Mouse (Mus musculus): Measurements from ENCODE around the gene Zscan21. TPM values are rescaled to one million over a fixed set of nuclear protein-coding genes. Genes with fewer than 3 reads are reported as not detected.

Gene Zscan21
- polyA plus RNA-seq, 1 experiment from 2014 or later, result 44.2 TPM

DNA sequence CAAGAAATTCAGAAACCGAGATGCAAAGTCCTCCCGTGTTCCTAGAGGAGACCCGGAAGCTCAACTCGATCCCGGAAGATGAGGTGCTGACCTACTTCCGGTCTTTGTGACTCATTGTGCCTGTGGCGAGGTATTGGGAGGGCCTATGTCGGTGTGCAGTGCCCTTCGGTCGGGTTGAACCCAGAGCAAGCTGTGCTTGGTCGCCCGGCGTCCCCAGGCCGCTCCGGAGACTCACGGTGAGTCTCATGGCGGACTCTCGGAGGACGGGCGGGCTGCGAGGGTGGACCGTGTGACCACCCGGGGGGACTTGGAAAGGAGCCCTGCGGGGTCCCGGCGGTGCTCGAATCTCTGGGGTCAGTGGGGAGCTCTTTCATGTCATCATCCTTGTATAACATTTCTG, 31.7 kb upstream of the Zscan21 start, which contains the start of gene Zkscan1:
TSS of gene Zkscan1 (plus strand) at position 89 of the 400 bp plus-strand sequence.
- Histone ChIP-seq H3K9ac (ENCODE audit: low read depth, low read length) (peak within 1 kb of the TSS; percentile 99), H3K4me3 (ENCODE audit: low read length) (peak within 1 kb of the TSS; percentile 92), H3K9me3 (ENCODE audit: control insufficient read depth, low read length) (no peaks in the 10 kb centered on the region), H3K4me1 (ENCODE audit: control insufficient read depth, insufficient read depth, low read length) (peaks cover 9% of the 10 kb centered on the region; the same call in 1 of the 2 replicates), H3K4me2 (ENCODE audit: low read depth, low read length) (peak within 1 kb of the TSS; percentile 66), H3K36me3 (ENCODE audit: control insufficient read depth, insufficient read depth, low read length) (no peaks in the 10 kb centered on the region; the same call in 1 of the 2 replicates), H3K27me3 (replicated peaks; ENCODE audit: control insufficient read depth, insufficient read depth, low read length) (no peaks in the 10 kb centered on the region), H3K27ac (ENCODE audit: low read length) (peak within 1 kb of the TSS; percentile 95)
- peak; percentile 90 for ATAC-seq
- 0% methylated on average over 27 of the region's 27 CpGs for WGBS

DNA sequence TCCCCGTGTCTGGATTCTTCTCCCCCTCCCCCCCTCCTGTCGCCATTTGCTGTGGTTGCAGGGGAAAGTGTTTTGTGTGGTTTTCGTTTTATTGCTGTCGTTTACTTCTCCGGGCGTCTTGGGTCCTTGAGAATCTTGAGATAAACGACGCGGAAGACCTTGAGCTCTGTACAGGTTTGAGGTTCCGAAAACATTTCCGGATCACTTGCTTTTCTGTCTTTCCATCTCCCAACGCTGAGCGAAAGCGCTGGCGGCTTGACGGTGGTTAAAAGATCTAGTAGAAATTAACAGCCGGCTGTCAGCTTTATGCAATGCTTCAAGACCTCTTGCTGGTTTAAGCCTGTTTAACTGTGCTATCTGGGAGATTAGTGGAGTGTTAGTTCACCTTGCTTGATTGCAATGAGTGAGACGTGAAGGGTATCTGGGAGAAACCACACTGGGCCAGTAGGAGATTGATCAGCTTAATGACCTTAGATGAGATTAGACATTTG, 31.2 kb upstream of the Zscan21 start:
- H3K9me3 ChIP-seq (ENCODE audit: control insufficient read depth, low read length), result no peaks in the 10 kb centered on the region
- peaks cover 9% of the 10 kb centered on the region; the same call in 1 of the 2 replicates for H3K4me1 ChIP-seq (ENCODE audit: control insufficient read depth, insufficient read depth, low read length)
- H3K36me3 ChIP-seq (ENCODE audit: control insufficient read depth, insufficient read depth, low read length), result no peaks in the 10 kb centered on the region; the same call in 1 of the 2 replicates
- WGBS, result 0% methylated on average over 18 of the region's 18 CpGs
- H3K4me3 ChIP-seq (ENCODE audit: low read length), result peak overlapping the region; percentile 92
- peak; percentile 24 for ATAC-seq
- H3K27me3 ChIP-seq (replicated peaks; ENCODE audit: control insufficient read depth, insufficient read depth, low read length), result no peaks in the 10 kb centered on the region
- peak overlapping the region; percentile 95 for H3K27ac ChIP-seq (ENCODE audit: low read length)
- peak overlapping the region; percentile 66 for H3K4me2 ChIP-seq (ENCODE audit: low read depth, low read length)
- H3K9ac ChIP-seq (ENCODE audit: low read depth, low read length), result peak overlapping the region; percentile 99

DNA sequence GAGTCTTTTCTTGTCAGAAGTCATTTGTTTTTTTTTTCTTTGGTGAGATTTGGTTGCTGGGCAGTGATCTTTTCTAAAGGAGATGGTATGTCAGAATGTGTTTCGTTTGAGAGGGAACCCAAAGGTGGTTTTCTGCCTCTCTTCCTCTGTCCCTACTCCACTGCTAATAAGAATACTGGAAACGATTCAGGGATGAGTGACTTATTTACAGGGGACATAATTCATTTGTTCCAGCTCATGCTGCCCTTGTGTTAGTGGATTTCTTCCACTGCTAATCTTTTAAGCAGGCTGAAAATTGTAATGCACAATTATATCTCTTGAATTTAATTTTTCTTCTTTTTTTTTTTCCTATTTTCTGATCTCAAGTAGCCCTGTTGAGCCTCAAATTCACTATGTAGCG, 29.9 kb upstream of the Zscan21 start:
- Histone ChIP-seq H3K4me1 (ENCODE audit: control insufficient read depth, insufficient read depth, low read length) (peaks cover 9% of the 10 kb centered on the region; the same call in 1 of the 2 replicates), H3K27me3 (replicated peaks; ENCODE audit: control insufficient read depth, insufficient read depth, low read length) (no peaks in the 10 kb centered on the region), H3K4me3 (ENCODE audit: low read length) (no peak overlapping the region), H3K27ac (ENCODE audit: low read length) (no peak overlapping the region), H3K4me2 (ENCODE audit: low read depth, low read length) (peak overlapping the region; percentile 35; the same call in 1 of the 2 replicates), H3K9ac (ENCODE audit: low read depth, low read length) (no peak overlapping the region), H3K36me3 (ENCODE audit: control insufficient read depth, insufficient read depth, low read length) (no peaks in the 10 kb centered on the region; the same call in 1 of the 2 replicates), H3K9me3 (ENCODE audit: control insufficient read depth, low read length) (no peaks in the 10 kb centered on the region)
- no peak for ATAC-seq
- WGBS, result 69% methylated on average over 3 of the region's 3 CpGs

DNA sequence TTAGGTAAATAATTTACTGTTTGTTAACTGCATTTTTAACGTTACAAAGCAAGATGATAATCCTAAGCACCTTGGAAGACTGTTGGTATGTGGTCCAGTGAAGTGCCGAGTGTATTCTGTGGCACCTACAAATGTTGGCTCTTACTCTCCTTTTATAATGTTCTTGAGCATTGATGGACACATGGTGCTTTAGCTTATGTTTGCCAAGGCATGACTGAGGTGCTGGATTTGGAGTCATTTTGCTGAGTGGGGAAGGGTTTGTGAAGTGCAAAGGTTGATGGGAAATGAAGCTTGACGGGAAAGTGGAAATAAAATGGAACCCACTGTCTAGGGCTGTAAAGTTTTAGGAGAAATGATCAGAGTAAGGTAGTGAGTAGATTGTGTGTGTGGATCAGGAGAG, 28.3 kb upstream of the Zscan21 start:
- Histone ChIP-seq H3K4me2 (ENCODE audit: low read depth, low read length) (peak overlapping the region; percentile 34), H3K4me1 (ENCODE audit: control insufficient read depth, insufficient read depth, low read length) (peaks cover 9% of the 10 kb centered on the region; the same call in 1 of the 2 replicates), H3K27me3 (replicated peaks; ENCODE audit: control insufficient read depth, insufficient read depth, low read length) (no peaks in the 10 kb centered on the region), H3K36me3 (ENCODE audit: control insufficient read depth, insufficient read depth, low read length) (no peaks in the 10 kb centered on the region; the same call in 1 of the 2 replicates), H3K27ac (ENCODE audit: low read length) (peak overlapping the region; percentile 71), H3K4me3 (ENCODE audit: low read length) (no peak overlapping the region; the same call in 1 of the 2 replicates), H3K9me3 (ENCODE audit: control insufficient read depth, low read length) (no peaks in the 10 kb centered on the region), H3K9ac (ENCODE audit: low read depth, low read length) (no peak overlapping the region)
- peak; percentile 0; the same call in 1 of the 2 replicates for ATAC-seq
- WGBS, result 56% methylated on average over 3 of the region's 3 CpGs

DNA sequence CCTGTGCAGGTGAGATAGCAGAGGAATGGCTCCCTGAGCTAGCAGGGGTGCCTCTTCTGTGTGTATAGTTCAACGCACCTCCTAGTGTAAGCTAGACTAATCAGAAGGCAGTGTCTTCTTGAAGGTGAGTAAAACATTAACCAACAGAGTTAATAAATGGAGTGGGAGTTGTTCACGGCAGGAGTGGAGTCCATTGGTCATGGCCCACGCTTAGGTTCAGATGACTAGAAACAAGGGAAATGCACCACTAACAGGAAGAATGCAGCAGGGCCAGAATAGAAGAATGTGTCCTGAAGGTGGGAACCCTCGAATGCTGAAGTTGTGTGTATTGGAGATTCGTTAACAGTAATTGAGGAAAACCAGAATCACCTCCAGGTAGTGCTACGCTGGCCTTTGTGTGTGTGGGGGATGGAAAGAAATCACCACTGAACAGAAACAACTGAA, 27.6 kb upstream of the Zscan21 start:
- Histone ChIP-seq H3K9ac (ENCODE audit: low read depth, low read length) (peak overlapping the region; percentile 44), H3K27me3 (replicated peaks; ENCODE audit: control insufficient read depth, insufficient read depth, low read length) (no peaks in the 10 kb centered on the region), H3K9me3 (ENCODE audit: control insufficient read depth, low read length) (no peaks in the 10 kb centered on the region), H3K4me1 (ENCODE audit: control insufficient read depth, insufficient read depth, low read length) (peaks cover 9% of the 10 kb centered on the region; the same call in 1 of the 2 replicates), H3K36me3 (ENCODE audit: control insufficient read depth, insufficient read depth, low read length) (peaks cover 3% of the 10 kb centered on the region), H3K27ac (ENCODE audit: low read length) (peak overlapping the region; percentile 75), H3K4me2 (ENCODE audit: low read depth, low read length) (peak overlapping the region; percentile 47), H3K4me3 (ENCODE audit: low read length) (peak overlapping the region; percentile 23)
- WGBS, result 64% methylated on average over 6 of the region's 6 CpGs
- ATAC-seq, result peak; percentile 86

DNA sequence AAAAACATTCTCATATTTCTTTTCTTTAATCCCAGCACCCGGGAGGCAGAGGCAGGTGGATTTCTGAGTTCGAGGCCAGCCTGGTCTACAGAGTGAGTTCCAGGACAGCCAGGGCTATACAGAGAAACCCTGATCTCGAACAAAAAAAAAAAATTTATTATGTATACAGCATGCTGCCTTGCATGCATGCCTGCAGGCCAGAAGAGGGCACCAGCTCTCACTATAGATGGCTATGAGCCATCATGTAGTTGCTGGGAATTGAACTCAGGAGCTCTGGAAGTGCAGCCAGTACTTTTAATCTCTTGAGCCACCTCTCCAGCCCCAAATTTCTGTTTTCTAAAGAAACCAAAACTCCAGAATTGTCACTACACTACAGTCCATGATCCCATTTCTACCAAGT, 26.4 kb upstream of the Zscan21 start:
- H3K4me2 ChIP-seq (ENCODE audit: low read depth, low read length), result no peak overlapping the region
- ATAC-seq, result no peak

DNA sequence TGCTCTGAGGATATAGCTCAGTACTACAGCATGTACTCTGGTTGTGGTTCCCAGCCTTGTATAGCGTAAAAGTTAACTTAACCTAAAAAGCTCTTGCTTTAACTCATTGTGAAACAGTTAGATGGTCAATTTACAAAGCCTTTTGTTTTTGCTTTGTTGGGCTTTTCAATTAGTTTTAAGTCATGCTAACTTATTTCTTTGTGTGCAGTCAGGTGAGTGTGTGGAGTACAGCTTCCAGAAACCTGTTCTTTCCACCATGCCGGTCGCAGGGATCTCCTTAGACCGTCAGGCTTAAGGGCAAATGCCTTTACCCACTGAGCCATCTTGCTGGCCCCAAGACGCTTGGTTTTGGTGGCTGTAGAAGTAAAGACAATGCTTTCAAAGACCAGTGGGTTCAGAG, 26.0 kb upstream of the Zscan21 start:
- Histone ChIP-seq H3K27ac (ENCODE audit: low read length) (no peak overlapping the region), H3K27me3 (replicated peaks; ENCODE audit: control insufficient read depth, insufficient read depth, low read length) (no peaks in the 10 kb centered on the region), H3K36me3 (ENCODE audit: control insufficient read depth, insufficient read depth, low read length) (peaks cover 9% of the 10 kb centered on the region), H3K9me3 (ENCODE audit: control insufficient read depth, low read length) (no peaks in the 10 kb centered on the region), H3K4me1 (ENCODE audit: control insufficient read depth, insufficient read depth, low read length) (peaks cover 9% of the 10 kb centered on the region; the same call in 1 of the 2 replicates), H3K4me3 (ENCODE audit: low read length) (no peak overlapping the region), H3K4me2 (ENCODE audit: low read depth, low read length) (no peak overlapping the region), H3K9ac (ENCODE audit: low read depth, low read length) (no peak overlapping the region)
- WGBS, result 91% methylated on average over 5 of the region's 5 CpGs
- ATAC-seq, result no peak

More for the DNA sequence above, 26.4 kb upstream of the Zscan21 start:
- Histone ChIP-seq H3K4me3 (ENCODE audit: low read length) (no peak overlapping the region), H3K9me3 (ENCODE audit: control insufficient read depth, low read length) (no peaks in the 10 kb centered on the region), H3K36me3 (ENCODE audit: control insufficient read depth, insufficient read depth, low read length) (peaks cover 9% of the 10 kb centered on the region), H3K27me3 (replicated peaks; ENCODE audit: control insufficient read depth, insufficient read depth, low read length) (no peaks in the 10 kb centered on the region), H3K4me1 (ENCODE audit: control insufficient read depth, insufficient read depth, low read length) (peaks cover 9% of the 10 kb centered on the region; the same call in 1 of the 2 replicates), H3K9ac (ENCODE audit: low read depth, low read length) (no peak overlapping the region), H3K27ac (ENCODE audit: low read length) (no peak overlapping the region)
- 74% methylated on average over 3 of the region's 3 CpGs for WGBS

DNA sequence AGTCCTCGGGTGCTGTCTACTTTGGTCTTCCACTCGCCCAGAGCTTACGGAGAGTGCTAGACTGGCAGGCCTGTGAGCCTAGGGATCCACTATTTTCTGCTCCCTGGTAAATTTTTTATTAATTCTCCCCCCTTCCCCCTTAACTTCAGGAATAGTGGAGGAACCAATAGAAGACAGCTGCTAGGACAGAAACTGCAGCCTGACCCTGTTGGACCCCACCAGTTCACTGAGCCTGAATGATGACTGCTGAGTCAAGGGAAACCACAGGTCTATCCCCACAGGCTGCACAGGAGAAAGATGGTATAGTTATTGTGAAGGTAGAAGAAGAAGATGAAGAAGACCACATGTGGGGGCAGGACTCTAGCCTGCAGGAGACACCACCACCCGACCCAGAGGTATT, 23.9 kb upstream of the Zscan21 start:
- Histone ChIP-seq H3K4me3 (ENCODE audit: low read length) (no peak overlapping the region), H3K4me1 (ENCODE audit: control insufficient read depth, insufficient read depth, low read length) (peaks cover 7% of the 10 kb centered on the region; the same call in 1 of the 2 replicates), H3K9me3 (ENCODE audit: control insufficient read depth, low read length) (no peaks in the 10 kb centered on the region), H3K36me3 (ENCODE audit: control insufficient read depth, insufficient read depth, low read length) (peaks cover 16% of the 10 kb centered on the region), H3K27ac (ENCODE audit: low read length) (no peak overlapping the region), H3K4me2 (ENCODE audit: low read depth, low read length) (no peak overlapping the region), H3K27me3 (replicated peaks; ENCODE audit: control insufficient read depth, insufficient read depth, low read length) (no peaks in the 10 kb centered on the region), H3K9ac (ENCODE audit: low read depth, low read length) (no peak overlapping the region)
- 90% methylated on average over 4 of the region's 4 CpGs for WGBS
- no peak for ATAC-seq

DNA sequence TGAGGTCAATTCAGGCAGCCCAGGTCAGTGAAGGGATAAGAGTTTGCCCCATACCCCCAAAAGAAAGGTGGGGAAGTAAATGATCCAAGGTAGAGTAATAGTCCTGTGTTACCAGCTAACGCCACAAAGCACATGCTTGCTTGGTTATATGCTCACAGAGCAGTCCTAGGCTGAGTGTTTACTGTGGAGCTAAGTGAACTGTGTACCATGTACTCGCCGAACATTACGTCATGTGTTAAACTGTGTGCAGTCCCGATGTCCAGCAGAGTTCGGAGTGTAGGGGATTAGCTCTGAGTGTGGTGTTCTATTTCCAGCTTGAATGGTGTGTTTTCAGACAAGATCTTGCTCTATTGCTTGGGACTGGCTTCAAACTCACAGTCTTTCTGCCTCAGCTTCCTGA, 22.2 kb upstream of the Zscan21 start:
- no peak for ATAC-seq
- Histone ChIP-seq H3K4me1 (ENCODE audit: control insufficient read depth, insufficient read depth, low read length) (no peaks in the 10 kb centered on the region), H3K4me3 (ENCODE audit: low read length) (no peak overlapping the region), H3K9me3 (ENCODE audit: control insufficient read depth, low read length) (no peaks in the 10 kb centered on the region), H3K27me3 (replicated peaks; ENCODE audit: control insufficient read depth, insufficient read depth, low read length) (no peaks in the 10 kb centered on the region), H3K27ac (ENCODE audit: low read length) (no peak overlapping the region), H3K9ac (ENCODE audit: low read depth, low read length) (no peak overlapping the region), H3K36me3 (ENCODE audit: control insufficient read depth, insufficient read depth, low read length) (peaks cover 29% of the 10 kb centered on the region), H3K4me2 (ENCODE audit: low read depth, low read length) (no peak overlapping the region)
- WGBS, result 92% methylated on average over 6 of the region's 6 CpGs

Measured in intestine, embryonic 16.5 days (tissue).